Mouse (Mus musculus): ENCODE measurements around the gene Ccdc88c. TPM values are rescaled to one million over a fixed set of nuclear protein-coding genes. Genes with fewer than 3 reads are reported as not detected.

The Ccdc88c gene
- total RNA-seq, 2 experiments from 2014 or later, result 43.0 to 49.7 TPM

- DNase-seq (ENCODE audit: low spot score in 2 of 2), result peak; percentile 51 to 64
These were observed 141.0 kb downstream of the Ccdc88c start for GRCm38 (mm10) chr12:100887801-100888258.

GRCm38 (mm10) chr12:100886877-100887276 lies 142.0 kb downstream of the Ccdc88c start:
- DNase-seq (ENCODE audit: low spot score in 2 of 2), result no peak

GRCm38 (mm10) chr12:100885585-100885984 lies 143.3 kb downstream of the Ccdc88c start:
- no peak for DNase-seq (ENCODE audit: low spot score in 2 of 2)

GRCm38 (mm10) chr12:100883168-100883567 lies 145.7 kb downstream of the Ccdc88c start:
- DNase-seq (ENCODE audit: low spot score in 2 of 2), result no peak

- DNase-seq (ENCODE audit: low spot score in 2 of 2), result no peak
These were observed 150.3 kb downstream of the Ccdc88c start for GRCm38 (mm10) chr12:100878556-100878955.

GRCm38 (mm10) chr12:100877936-100878335 lies 150.9 kb downstream of the Ccdc88c start:
- DNase-seq (ENCODE audit: low spot score in 2 of 2), result no peak

GRCm38 (mm10) chr12:100875960-100876359 lies 152.9 kb downstream of the Ccdc88c start:
- DNase-seq (ENCODE audit: low spot score in 2 of 2), result no peak

GRCm38 (mm10) chr12:100875553-100875952 lies 153.3 kb downstream of the Ccdc88c start:
- no peak for DNase-seq (ENCODE audit: low spot score in 2 of 2)

GRCm38 (mm10) chr12:100873612-100874011 lies 155.2 kb downstream of the Ccdc88c start:
- DNase-seq (ENCODE audit: low spot score in 2 of 2), result no peak

GRCm38 (mm10) chr12:100871841-100872240 lies 157.0 kb downstream of the Ccdc88c start:
- no peak for DNase-seq (ENCODE audit: low spot score in 2 of 2)

GRCm38 (mm10) chr12:100871234-100871633 lies 157.6 kb downstream of the Ccdc88c start:
- no peak for DNase-seq (ENCODE audit: low spot score in 2 of 2)

GRCm38 (mm10) chr12:100868049-100868622 lies 160.7 kb downstream of the Ccdc88c start:
- no peak for DNase-seq (ENCODE audit: low spot score in 2 of 2)

- no peak for DNase-seq (ENCODE audit: low spot score in 2 of 2)
These were observed 161.8 kb downstream of the Ccdc88c start for GRCm38 (mm10) chr12:100867097-100867496.

GRCm38 (mm10) chr12:100865509-100866078 lies 163.3 kb downstream of the Ccdc88c start:
- no peak for DNase-seq (ENCODE audit: low spot score in 2 of 2)

GRCm38 (mm10) chr12:100865072-100865471 lies 163.8 kb downstream of the Ccdc88c start:
- no peak for DNase-seq (ENCODE audit: low spot score in 2 of 2)

- DNase-seq (ENCODE audit: low spot score in 2 of 2), result no peak
These were observed 165.9 kb downstream of the Ccdc88c start for GRCm38 (mm10) chr12:100862856-100863446.

- no peak for DNase-seq (ENCODE audit: low spot score in 2 of 2)
These were observed 166.6 kb downstream of the Ccdc88c start for GRCm38 (mm10) chr12:100862272-100862671.

Small RNAs within 50 kb of the gene (microRNA-seq; reads per million reads assigned to microRNA genes)
- 0 reads per million in 2 experiments for gene Mir1190

Other genes with a start within 250 kb of the Ccdc88c start
- gene Dglucy, start 250.0 kb downstream of the Ccdc88c start, total RNA-seq (2021), result 1 to 10 TPM; 5.8 to 6.6 TPM
- gene Gpr68, start 120.9 kb downstream of the Ccdc88c start, total RNA-seq (2021), result 10 to 100 TPM; 17.4 to 17.6 TPM
- 10 to 100 TPM; 38.8 to 45.4 TPM for gene Ppp4r3a, start 54.6 kb upstream of the Ccdc88c start, total RNA-seq (2021)